Mouse (Mus musculus) megakaryocyte, embryonic 14.5 days (primary cell): ENCODE measurements around the gene Pik3cd.

Experiments used
- FLI1 ChIP-seq: IDR thresholded peaks from 2 replicates; pipeline ENCODE4 v1.6.1; 2012; ENCODE audit warnings: low read length, inconsistent platforms, mixed read lengths
- GATA1 ChIP-seq: IDR thresholded peaks from 3 replicates; pipeline ENCODE4 v1.6.1; 2012; ENCODE audit warnings: mixed read lengths, low read length, inconsistent platforms, borderline replicate concordance

GRCm38 (mm10) chr4:149732800-149733199 is 30.4 kb upstream of the Pik3cd start:
- TF ChIP-seq GATA1 (no peak), FLI1 (no peak)
